Mouse (Mus musculus): Measurements from ENCODE around the gene Sdr42e1. TPM values are rescaled to one million over a fixed set of nuclear protein-coding genes. Genes with fewer than 3 reads are reported as not detected.

Sdr42e1 gene
- polyA plus RNA-seq (2012; rRNA removed) = 11.1 and 12.3 TPM in 2 replicates

DNA sequence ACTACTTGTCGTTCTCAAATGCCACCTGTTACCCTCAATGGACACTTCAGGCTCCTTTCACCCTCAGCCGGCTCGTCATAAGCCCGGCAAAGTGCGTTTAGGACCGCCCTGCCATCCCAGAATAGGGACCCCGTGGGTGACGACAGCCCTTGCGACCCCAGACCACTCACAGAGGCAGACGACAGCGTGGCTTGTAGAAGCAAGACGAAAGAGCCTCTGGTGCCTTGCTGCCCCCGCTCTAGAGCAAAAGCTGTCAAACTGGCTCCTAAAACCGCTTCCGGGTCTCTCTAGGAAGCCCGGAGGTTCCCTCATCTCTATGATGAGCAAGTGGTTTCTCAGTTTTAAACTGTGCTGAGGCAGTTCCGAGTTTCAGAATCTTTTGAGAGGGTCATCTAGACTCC, at the start of gene Sdr42e1:
Gene Sdr42e1 (minus strand): TSS at position 260 of the 401 bp plus-strand sequence.
- peak; percentile 16 to 73 for DNase-seq (ENCODE audit: extremely low spot score in 1 of 2, low spot score in 1 of 2)

GRCm38 (mm10) chr8:117718152-117718860, 44.8 kb upstream of the Sdr42e1 start:
- no peak for DNase-seq (ENCODE audit: extremely low spot score in 1 of 2, low spot score in 1 of 2)

- no peak for DNase-seq (ENCODE audit: extremely low spot score in 1 of 2, low spot score in 1 of 2)
Observed at GRCm38 (mm10) chr8:117715896-117716295, 42.4 kb upstream of the Sdr42e1 start.

GRCm38 (mm10) chr8:117714604-117715003, 41.1 kb upstream of the Sdr42e1 start:
- DNase-seq (ENCODE audit: extremely low spot score in 1 of 2, low spot score in 1 of 2) = no peak

GRCm38 (mm10) chr8:117712226-117712625, 38.7 kb upstream of the Sdr42e1 start:
- DNase-seq (ENCODE audit: extremely low spot score in 1 of 2, low spot score in 1 of 2) = no peak

DNA sequence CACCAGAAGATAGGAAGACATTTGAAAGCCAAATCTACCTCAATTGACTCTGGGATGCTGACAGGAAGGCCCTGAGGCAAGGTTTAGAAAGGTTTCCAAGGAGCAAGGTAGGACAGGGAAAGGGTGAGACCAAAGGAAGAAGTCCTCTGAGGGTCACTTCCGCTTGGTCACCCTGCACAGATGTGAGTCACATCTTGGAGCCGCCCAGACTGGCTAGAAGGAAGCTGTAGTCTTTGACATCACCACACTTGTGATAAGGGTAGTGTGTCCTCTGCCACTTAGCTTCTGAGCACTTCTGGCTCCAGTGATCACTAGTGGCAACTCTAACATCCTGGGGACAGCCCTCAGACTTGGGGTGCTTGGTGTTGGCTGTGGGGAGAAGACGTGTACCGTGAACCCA, 32.7 kb upstream of the Sdr42e1 start:
- DNase-seq (ENCODE audit: extremely low spot score in 1 of 2, low spot score in 1 of 2) = no peak

DNA sequence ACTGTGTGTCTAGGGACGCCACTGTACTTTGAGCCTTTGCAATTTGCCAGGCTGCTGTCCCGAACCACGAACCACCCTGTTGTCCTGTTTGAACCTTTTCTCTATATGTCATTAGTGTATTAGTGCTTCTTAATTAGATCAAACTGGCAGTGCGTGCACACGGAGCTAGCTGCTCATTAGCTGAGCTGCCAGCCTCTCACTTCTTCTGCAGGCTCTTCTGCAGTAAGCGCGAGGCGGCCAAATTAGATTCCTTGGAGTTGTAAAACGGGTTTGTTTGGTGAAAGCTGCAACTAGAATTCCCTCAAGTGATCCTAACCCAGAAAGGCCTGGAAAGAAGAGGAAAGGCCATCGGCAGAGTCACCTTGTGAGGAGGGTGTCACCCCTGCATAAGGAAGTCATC, 29.2 kb upstream of the Sdr42e1 start:
- no peak for DNase-seq (ENCODE audit: extremely low spot score in 1 of 2, low spot score in 1 of 2)

- DNase-seq (ENCODE audit: extremely low spot score in 1 of 2, low spot score in 1 of 2) = no peak
Observed at GRCm38 (mm10) chr8:117701859-117702258, 28.4 kb upstream of the Sdr42e1 start, which contains the start of gene Hsd17b2. Gene Hsd17b2, plus strand, starts transcription at chr8:117701904.

DNA sequence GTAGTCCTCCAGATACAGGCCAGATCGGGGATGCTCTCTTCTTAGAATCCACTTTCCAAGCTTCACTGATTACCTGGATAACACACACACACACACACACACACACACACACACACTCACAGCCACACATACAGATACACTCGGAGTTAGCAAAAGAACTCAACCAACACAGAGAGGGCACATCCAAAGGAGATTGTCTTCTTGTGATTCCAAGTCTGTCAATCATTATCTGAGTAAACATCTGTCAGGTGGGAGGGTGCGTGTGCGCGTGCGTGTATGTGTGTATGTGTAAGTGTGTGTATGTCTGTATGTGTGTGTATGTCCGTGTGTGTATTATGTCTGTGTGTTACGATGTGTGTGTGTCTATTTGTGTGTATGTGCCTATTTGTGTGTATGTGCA, 27.8 kb upstream of the Sdr42e1 start:
- no peak for DNase-seq (ENCODE audit: extremely low spot score in 1 of 2, low spot score in 1 of 2)

DNA sequence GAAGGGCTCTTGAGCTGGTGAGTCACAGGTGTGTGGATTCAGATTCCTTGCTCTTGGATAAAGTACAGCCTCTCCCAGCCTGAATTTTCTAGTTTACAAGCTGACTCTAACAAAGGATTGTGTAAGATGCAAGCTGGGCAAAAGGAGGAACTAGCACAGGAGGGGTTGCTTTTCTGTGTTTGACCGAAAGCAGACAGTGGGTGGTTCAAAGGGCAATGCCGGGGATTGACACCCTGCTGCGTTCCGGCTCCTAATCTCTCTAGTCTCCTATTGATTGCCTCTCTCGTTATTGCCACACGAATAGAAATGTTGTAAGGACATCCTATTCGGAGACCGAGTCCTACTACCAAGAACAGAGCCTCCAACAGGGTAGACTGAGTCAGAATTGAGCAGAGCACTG, 27.2 kb upstream of the Sdr42e1 start:
- DNase-seq (ENCODE audit: extremely low spot score in 1 of 2, low spot score in 1 of 2) = no peak

GRCm38 (mm10) chr8:117697248-117697647, 23.8 kb upstream of the Sdr42e1 start:
- DNase-seq (ENCODE audit: extremely low spot score in 1 of 2, low spot score in 1 of 2) = peak in 1 of 2 experiments; percentile 47

GRCm38 (mm10) chr8:117695636-117696035, 22.1 kb upstream of the Sdr42e1 start:
- DNase-seq (ENCODE audit: extremely low spot score in 1 of 2, low spot score in 1 of 2) = no peak

GRCm38 (mm10) chr8:117692131-117692530, 18.6 kb upstream of the Sdr42e1 start:
- DNase-seq (ENCODE audit: extremely low spot score in 1 of 2, low spot score in 1 of 2) = no peak

- DNase-seq (ENCODE audit: extremely low spot score in 1 of 2, low spot score in 1 of 2) = no peak
Observed at GRCm38 (mm10) chr8:117687890-117688289, 14.4 kb upstream of the Sdr42e1 start.

DNA sequence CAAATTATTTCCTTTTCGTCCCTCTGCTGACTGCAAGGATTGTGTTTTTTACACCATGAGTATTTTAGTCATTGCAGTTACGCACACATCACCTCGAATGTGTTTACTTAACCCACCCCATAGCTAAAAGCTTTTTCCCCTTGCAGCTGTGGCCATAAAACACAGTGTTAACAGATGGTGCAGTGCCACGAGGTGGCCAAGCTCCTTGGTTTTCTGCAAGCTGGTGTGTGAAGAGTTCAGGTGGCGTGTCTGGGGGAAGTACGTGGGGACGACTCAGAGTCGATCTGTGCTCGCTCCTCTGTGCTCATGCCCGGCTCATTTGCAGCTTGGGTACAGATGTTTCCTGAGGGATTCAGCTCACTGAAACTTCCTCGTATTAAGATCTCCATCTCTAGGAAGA, 11.0 kb upstream of the Sdr42e1 start:
- no peak for DNase-seq (ENCODE audit: extremely low spot score in 1 of 2, low spot score in 1 of 2)

GRCm38 (mm10) chr8:117683925-117684472, 10.5 kb upstream of the Sdr42e1 start:
- no peak for DNase-seq (ENCODE audit: extremely low spot score in 1 of 2, low spot score in 1 of 2)

DNA sequence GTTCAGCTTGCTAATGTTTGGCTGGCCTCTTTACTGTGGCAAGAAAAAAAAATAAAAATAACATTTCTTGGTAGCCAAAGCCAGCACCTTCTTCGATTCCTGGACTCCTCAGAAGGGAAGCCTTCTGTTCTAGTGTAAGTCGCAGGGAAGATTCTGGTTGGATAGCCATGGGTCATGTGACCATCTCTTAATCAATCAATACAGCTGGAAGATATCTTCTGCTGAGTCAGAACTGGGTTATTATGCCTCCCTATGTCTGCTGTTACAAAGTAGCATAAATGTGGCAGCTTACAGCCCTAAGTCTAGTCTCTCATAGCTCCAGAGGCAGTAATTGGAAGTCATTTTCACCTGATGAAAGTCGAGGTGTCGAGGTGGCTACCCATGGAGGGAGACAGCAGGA, 5.2 kb upstream of the Sdr42e1 start:
- no peak for DNase-seq (ENCODE audit: extremely low spot score in 1 of 2, low spot score in 1 of 2)

DNA sequence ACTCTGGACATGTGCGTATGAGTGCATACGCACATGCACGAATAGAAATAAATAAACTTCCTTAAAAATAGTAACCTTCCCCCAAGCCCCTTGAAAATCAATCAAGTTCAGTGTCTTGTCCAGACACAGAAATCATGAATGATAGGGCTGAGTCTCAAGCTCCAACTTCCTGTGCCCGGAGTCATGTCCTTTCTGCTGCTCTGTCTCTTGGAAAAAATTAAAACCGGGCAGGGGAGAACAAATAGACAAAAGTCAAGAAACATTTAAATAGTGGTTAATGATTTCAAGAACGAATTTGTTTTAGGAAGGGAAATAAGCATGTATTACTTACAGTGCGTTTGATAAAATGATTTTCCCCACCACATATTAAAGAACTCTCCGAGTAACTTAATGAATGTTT, 3.5 kb upstream of the Sdr42e1 start:
- DNase-seq (ENCODE audit: extremely low spot score in 1 of 2, low spot score in 1 of 2) = no peak

DNA sequence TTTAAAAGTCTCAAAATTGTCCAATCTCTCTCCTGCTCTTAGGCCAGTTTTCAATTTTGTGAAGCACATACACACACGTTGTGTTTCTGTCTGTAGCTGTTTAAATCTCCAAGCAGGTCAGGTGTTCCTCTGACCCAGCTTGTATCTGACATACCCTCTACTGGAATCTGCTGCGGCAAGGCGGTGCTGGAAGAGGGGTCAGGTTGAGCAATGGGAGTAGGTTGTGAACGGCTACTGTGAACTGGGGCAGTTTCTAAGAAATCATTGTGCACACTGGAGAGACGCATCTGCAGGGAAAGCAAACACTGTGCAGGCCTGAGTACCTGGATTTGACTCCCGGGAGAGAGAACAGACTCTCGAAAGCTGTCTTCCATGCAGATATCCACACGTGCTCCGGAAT, 3.0 kb upstream of the Sdr42e1 start:
- DNase-seq (ENCODE audit: extremely low spot score in 1 of 2, low spot score in 1 of 2) = no peak

GRCm38 (mm10) chr8:117675171-117675570, 1.7 kb upstream of the Sdr42e1 start:
- no peak for DNase-seq (ENCODE audit: extremely low spot score in 1 of 2, low spot score in 1 of 2)

- DNase-seq (ENCODE audit: extremely low spot score in 1 of 2, low spot score in 1 of 2) = no peak
Observed at GRCm38 (mm10) chr8:117672558-117672957, 931 bp downstream of the Sdr42e1 start.

DNA sequence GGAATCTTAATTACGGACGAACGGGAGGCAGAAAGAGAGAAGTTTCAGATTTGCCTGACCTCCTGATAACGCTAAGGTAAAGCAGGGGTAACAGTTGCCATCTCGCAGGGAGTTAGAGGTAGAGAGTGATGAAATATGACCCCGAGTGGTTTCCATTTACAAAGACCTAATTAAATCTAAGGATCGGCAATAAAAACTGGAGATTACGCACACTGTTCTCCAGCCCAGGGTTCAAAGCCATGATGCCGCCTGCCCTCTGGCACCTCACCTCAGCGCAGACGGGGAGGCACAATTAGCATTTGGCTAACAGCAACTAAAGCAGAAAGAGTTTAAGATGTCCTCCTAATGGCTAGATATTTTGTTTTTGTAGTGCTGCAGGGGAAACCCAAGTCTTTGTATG, 3.0 kb downstream of the Sdr42e1 start:
- DNase-seq (ENCODE audit: extremely low spot score in 1 of 2, low spot score in 1 of 2) = no peak
